Mouse (Mus musculus): ENCODE data around the gene Casp12. TPM values are rescaled to one million over a fixed set of nuclear protein-coding genes. Genes with fewer than 3 reads are reported as not detected.

The Casp12 gene
- polyA plus RNA-seq, 1 experiment: 7.5 TPM

DNA sequence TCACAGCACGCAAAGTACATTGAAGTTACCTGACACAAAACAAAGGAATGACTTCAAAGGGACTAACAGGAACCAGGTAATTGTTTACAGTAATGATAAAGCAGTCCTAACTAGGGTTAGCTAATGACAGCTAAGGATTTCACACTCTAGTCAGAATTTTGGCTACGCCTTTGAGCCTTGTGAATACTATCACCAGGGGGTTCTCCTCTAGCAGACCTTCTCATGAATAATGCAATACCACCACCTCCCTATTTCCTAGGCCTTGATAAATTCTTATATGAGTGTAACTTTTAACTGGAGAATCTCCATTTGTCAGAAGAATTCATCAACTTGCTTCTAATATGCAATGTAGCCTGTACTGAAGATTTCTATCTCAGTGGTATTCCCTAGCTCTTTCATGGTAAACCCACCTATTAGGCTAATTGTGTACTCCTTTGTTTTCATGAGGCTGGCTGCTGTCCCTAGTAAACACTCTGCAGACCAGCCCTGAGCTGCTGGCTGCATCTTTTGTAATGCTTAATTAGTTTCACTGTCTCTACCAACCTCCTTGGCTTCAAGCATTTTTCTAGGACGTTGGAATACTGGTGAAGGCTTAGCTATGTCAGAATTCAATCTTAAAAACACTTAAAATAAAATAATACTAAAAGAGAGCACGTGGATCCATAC, 67.3 kb downstream of the Casp12 start:
- H3K36me3 ChIP-seq (ENCODE audit: control insufficient read depth, insufficient read depth): no peaks in the 10 kb centered on the region
- no peak overlapping the region for H3ac ChIP-seq (ENCODE audit: control insufficient read depth, insufficient read length)
- no peaks in the 10 kb centered on the region for H3K79me2 ChIP-seq (ENCODE audit: control insufficient read depth, insufficient read depth)
- TF ChIP-seq TCF12 (IDR thresholded peaks at IDR 0.05; ENCODE audit: insufficient read depth, poor library complexity, severe bottlenecking) (no peak), TCF3 (IDR thresholded peaks at IDR 0.05; ENCODE audit: insufficient read length, low read depth) (no peak), SRF (IDR thresholded peaks at IDR 0.05; ENCODE audit: control insufficient read depth, insufficient read length, low read depth) (no peak), REST (IDR thresholded peaks at IDR 0.05; ENCODE audit: insufficient read depth, insufficient read length) (no peak), MYOG (IDR thresholded peaks at IDR 0.05; ENCODE audit: control insufficient read depth in 1 of 3, insufficient read depth in 1 of 3, insufficient read length in 2 of 3, low read depth in 2 of 3) (no peak), USF1 (IDR thresholded peaks at IDR 0.05; ENCODE audit: low read depth) (no peak), POLR2A (IDR thresholded peaks at IDR 0.05; ENCODE audit: insufficient read length, low read depth) (no peak), MAX (IDR thresholded peaks at IDR 0.05; ENCODE audit: low read depth) (no peak), CEBPB (IDR thresholded peaks at IDR 0.05; ENCODE audit: insufficient read depth, poor library complexity, severe bottlenecking) (no peak), E2F4 (IDR thresholded peaks at IDR 0.05; ENCODE audit: insufficient read depth) (no peak), MYOD1 (IDR thresholded peaks at IDR 0.05; ENCODE audit: control insufficient read depth in 1 of 3, insufficient read length in 2 of 3, low read depth in 2 of 3) (no peak), POLR2AphosphoS2 (IDR thresholded peaks at IDR 0.05; ENCODE audit: insufficient read length, low read depth) (no peak)
- H3K4me3 ChIP-seq: no peak overlapping the region
- no peaks in the 10 kb centered on the region for H3K27me3 ChIP-seq (ENCODE audit: control insufficient read depth, insufficient read depth, insufficient read length)
- H3K4me2 ChIP-seq (ENCODE audit: low read depth): no peak overlapping the region

DNA sequence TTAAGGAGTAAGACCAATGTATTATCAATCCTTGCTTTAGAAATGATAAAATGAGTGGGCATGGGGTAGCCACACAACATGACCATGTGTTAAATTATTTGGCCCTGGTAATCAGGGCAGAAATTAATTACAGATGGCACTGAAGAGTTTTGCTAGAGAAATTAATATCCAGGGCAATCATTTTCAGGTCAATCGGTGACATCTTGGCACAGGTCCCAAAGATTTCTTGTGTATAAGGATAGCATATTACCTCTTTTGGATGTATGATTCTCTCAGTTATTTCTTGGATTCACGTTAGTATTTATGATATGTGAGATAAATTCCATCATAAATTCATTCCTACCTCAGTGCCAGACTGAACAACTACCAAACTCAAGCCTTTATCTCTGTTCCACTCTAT, 72.6 kb downstream of the Casp12 start:
- Histone ChIP-seq H3K4me3 (no peak overlapping the region), H3ac (ENCODE audit: control insufficient read depth, insufficient read length) (no peak overlapping the region), H3K27me3 (ENCODE audit: control insufficient read depth, insufficient read depth, insufficient read length) (no peaks in the 10 kb centered on the region), H3K4me2 (ENCODE audit: low read depth) (no peak overlapping the region), H3K36me3 (ENCODE audit: control insufficient read depth, insufficient read depth) (no peaks in the 10 kb centered on the region), H3K79me2 (ENCODE audit: control insufficient read depth, insufficient read depth) (no peaks in the 10 kb centered on the region)
- TF ChIP-seq MAX (IDR thresholded peaks at IDR 0.05; ENCODE audit: low read depth) (no peak), USF1 (IDR thresholded peaks at IDR 0.05; ENCODE audit: low read depth) (no peak), MYOD1 (IDR thresholded peaks at IDR 0.05; ENCODE audit: control insufficient read depth in 1 of 3, insufficient read length in 2 of 3, low read depth in 2 of 3) (no peak)

Other genes starting within 250 kb of the Casp12 start
- gene Casp1, start 46.9 kb upstream of the Casp12 start, polyA plus RNA-seq (2012; fragmentation: generic; extraction: Trizol): 0.37 TPM
- 5.1 TPM for gene Casp4, start 36.6 kb upstream of the Casp12 start, polyA plus RNA-seq (2012; fragmentation: generic; extraction: Trizol)

All from myocyte (in vitro differentiated cells).